Mouse (Mus musculus): ENCODE data around the gene Paip2b. TPM values are rescaled to one million over a fixed set of nuclear protein-coding genes. Genes with fewer than 3 reads are reported as not detected.

Gene Paip2b
- total RNA-seq, 2 experiments from 2014 or later: 46.4 to 48.3 TPM

Other genes with a start within 250 kb of the Paip2b start
- under 1 TPM in 1 of 2 experiments, not detected in 1; 0.18 TPM for gene Clec4f, start 175.6 kb downstream of the Paip2b start, total RNA-seq (2021)
- 1 to 10 TPM in 1 of 2 experiments, under 1 TPM in 1; 0.98 to 1.0 TPM for gene Cd207, start 153.9 kb downstream of the Paip2b start, total RNA-seq (2021)
- gene Vax2, start 120.5 kb downstream of the Paip2b start, total RNA-seq (2021): not detected
- under 1 TPM in 1 of 2 experiments, not detected in 1; 0.77 TPM for gene Atp6v1b1, start 88.8 kb downstream of the Paip2b start, total RNA-seq (2021)
- gene Ankrd53, start 69.1 kb downstream of the Paip2b start, total RNA-seq (2021): not detected
- 100 to 1,000 TPM in 1 of 2 experiments, 10 to 100 TPM in 1; 82.1 to 106 TPM for gene Tex261, start 55.9 kb downstream of the Paip2b start, total RNA-seq (2021)
- gene Nagk, start 36.8 kb downstream of the Paip2b start, total RNA-seq (2021): 10 to 100 TPM; 21.4 to 22.7 TPM
- gene Zfp638, start 35.4 kb upstream of the Paip2b start, total RNA-seq (2021): 10 to 100 TPM; 54.3 to 54.4 TPM
- 100 to 1,000 TPM in 1 of 2 experiments, 10 to 100 TPM in 1; 99.8 to 105 TPM for gene Dysf, start 176.8 kb upstream of the Paip2b start, total RNA-seq (2021)